Comparison of ENCODE assay signal across 19 mouse cellular contexts in genomic region chr1:126917872-126918271, GRCm38 (mm10).
DNase-seq lines count a peak whose midpoint lies in the region; ATAC-seq lines count a peak whose summit lies in the region.
"Had no signal": no experiment of that assay in that cellular context is flagged by ENCODE, and none has a peak within 500 bp of the region (broad histone marks: within the 10 kb centered on the region; RNA-seq: fewer than 3 reads in every experiment).

No protein-coding gene starts in this region.

- H3K27me3 ChIP-seq in neural tube, embryonic 13.5 days = no peaks in the 10 kb centered on the region
- no peaks in the 10 kb centered on the region for H3K27me3 ChIP-seq in hindbrain, embryonic 16.5 days (replicated peaks; ENCODE audit: control insufficient read depth, insufficient read depth, low read length)
- H3K27me3 ChIP-seq: embryonic facial prominence, embryonic 13.5 days; midbrain, embryonic 12.5 days; neural tube, embryonic 12.5 days had no signal

- no peak overlapping the region for H3K4me3 ChIP-seq in neural tube, embryonic 13.5 days
- no peak overlapping the region for H3K4me3 ChIP-seq in hindbrain, embryonic 16.5 days (ENCODE audit: low read length)
- H3K4me3 ChIP-seq: embryonic facial prominence, embryonic 13.5 days; forebrain, embryonic 10.5 days; midbrain, embryonic 12.5 days; neural tube, embryonic 12.5 days had no signal

- H3K27ac ChIP-seq in neural tube, embryonic 13.5 days (replicated peaks) = no peak overlapping the region
- H3K27ac ChIP-seq in hindbrain, embryonic 16.5 days (ENCODE audit: low read depth, low read length) = no peak overlapping the region
- H3K27ac ChIP-seq: embryonic facial prominence, embryonic 13.5 days; midbrain, embryonic 12.5 days; neural tube, embryonic 12.5 days had no signal

- peak; percentile 32; the same call in 1 of the 2 replicates for ATAC-seq in neural tube, embryonic 13.5 days (ENCODE audit: low read depth)
- ATAC-seq in hindbrain, embryonic 16.5 days = peak; percentile 82
- ATAC-seq: CD4-positive, CD25-positive, alpha-beta regulatory T cell, adult 4 months had no signal

- H3K36me3 ChIP-seq in neural tube, embryonic 13.5 days = no peaks in the 10 kb centered on the region
- H3K36me3 ChIP-seq in hindbrain, embryonic 16.5 days (ENCODE audit: control insufficient read depth, insufficient read depth, low read length) = no peaks in the 10 kb centered on the region
- H3K36me3 ChIP-seq: embryonic facial prominence, embryonic 13.5 days; forebrain, embryonic 10.5 days; midbrain, embryonic 12.5 days; neural tube, embryonic 12.5 days had no signal

- 18% methylated on average over 6 of the region's 6 CpGs for WGBS in neural tube, embryonic 13.5 days
- WGBS in hindbrain, embryonic 16.5 days = 19% methylated on average over 6 of the region's 6 CpGs

- H3K4me1 ChIP-seq in neural tube, embryonic 13.5 days (replicated peaks) = peaks cover 20% of the 10 kb centered on the region; the same call in 1 of the 2 replicates
- no peaks in the 10 kb centered on the region; the same call in 1 of the 2 replicates for H3K4me1 ChIP-seq in hindbrain, embryonic 16.5 days (ENCODE audit: control insufficient read depth, insufficient read depth, low read depth, low read length)
- H3K4me1 ChIP-seq: embryonic facial prominence, embryonic 13.5 days had no signal

- H3K9me3 ChIP-seq in neural tube, embryonic 13.5 days = no peaks in the 10 kb centered on the region
- H3K9me3 ChIP-seq in hindbrain, embryonic 16.5 days (ENCODE audit: control insufficient read depth, low read length) = no peaks in the 10 kb centered on the region
- H3K9me3 ChIP-seq: embryonic facial prominence, embryonic 13.5 days; forebrain, embryonic 10.5 days; midbrain, embryonic 12.5 days; neural tube, embryonic 12.5 days had no signal

- H3K4me2 ChIP-seq in neural tube, embryonic 13.5 days = no peak overlapping the region
- no peak overlapping the region for H3K4me2 ChIP-seq in hindbrain, embryonic 16.5 days (ENCODE audit: low read length)
- H3K4me2 ChIP-seq: embryonic facial prominence, embryonic 13.5 days; midbrain, embryonic 12.5 days; neural tube, embryonic 12.5 days had no signal

- peak; percentile 8 for DNase-seq in kidney, postnatal 10 days
- DNase-seq in kidney, postnatal 4 days = no peak
- no peak for DNase-seq in neural tube, embryonic 10.5 days (ENCODE audit: extremely low spot score, low spot score)
- DNase-seq in testis, postnatal 14 days (ENCODE audit: low spot score) = peak; percentile 30
- no peak for DNase-seq in kidney, postnatal 25 days
- DNase-seq: adrenal gland, postnatal 25 days; cerebellum, postnatal 36 days; heart, adult 11 months; kidney, adult 2 months; liver; lung, adult 18-20 months; thymus, postnatal 36 days had no signal

- no peak overlapping the region for H3K9ac ChIP-seq in neural tube, embryonic 13.5 days
- no peak overlapping the region for H3K9ac ChIP-seq in hindbrain, embryonic 16.5 days (ENCODE audit: low read depth, low read length)
- H3K9ac ChIP-seq: embryonic facial prominence, embryonic 13.5 days; midbrain, embryonic 12.5 days; neural tube, embryonic 12.5 days had no signal

Comparison
In these comparisons a context has a peak if more than half of its experiments do, and no peak if none do; other contexts are left out.
1. DNase-seq: peak in kidney, postnatal 10 days (single experiment) and testis, postnatal 14 days (single experiment); none in kidney, postnatal 4 days (0 of 2), neural tube, embryonic 10.5 days (single experiment) and kidney, postnatal 25 days (0 of 2).